Mouse (Mus musculus): ENCODE data around the gene Ecm2.

Gene Ecm2

GRCm38 (mm10) chr13:49507176-49507575 lies 2.6 kb downstream of the Ecm2 start:
- DNase-seq (ENCODE audit: low spot score): no peak

GRCm38 (mm10) chr13:49518761-49519160 lies 14.2 kb downstream of the Ecm2 start:
- DNase-seq (ENCODE audit: low spot score): no peak

DNA sequence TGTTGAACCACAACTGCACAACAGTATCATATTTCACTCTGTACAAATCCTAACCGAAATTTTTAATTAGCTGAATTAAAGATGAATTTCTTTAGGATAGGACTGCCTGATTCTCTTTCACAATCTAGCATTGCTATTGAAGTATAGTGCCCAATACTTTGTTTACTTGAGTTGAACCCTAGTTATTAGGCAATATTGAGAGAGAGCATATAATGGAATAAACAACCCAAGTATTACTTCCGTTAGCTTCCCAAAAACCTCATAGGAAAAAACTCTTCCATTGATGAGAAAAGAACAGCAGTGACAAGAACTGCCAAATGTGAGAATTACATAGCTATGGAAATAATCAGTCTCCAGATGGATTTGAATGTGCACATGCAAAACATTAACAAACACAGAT lies 21.6 kb downstream of the Ecm2 start:
- DNase-seq (ENCODE audit: low spot score): no peak

GRCm38 (mm10) chr13:49530636-49531035 lies 26.0 kb downstream of the Ecm2 start:
- no peak for DNase-seq (ENCODE audit: low spot score)

GRCm38 (mm10) chr13:49536946-49537345 lies 32.3 kb downstream of the Ecm2 start:
- no peak for DNase-seq (ENCODE audit: low spot score)

DNA sequence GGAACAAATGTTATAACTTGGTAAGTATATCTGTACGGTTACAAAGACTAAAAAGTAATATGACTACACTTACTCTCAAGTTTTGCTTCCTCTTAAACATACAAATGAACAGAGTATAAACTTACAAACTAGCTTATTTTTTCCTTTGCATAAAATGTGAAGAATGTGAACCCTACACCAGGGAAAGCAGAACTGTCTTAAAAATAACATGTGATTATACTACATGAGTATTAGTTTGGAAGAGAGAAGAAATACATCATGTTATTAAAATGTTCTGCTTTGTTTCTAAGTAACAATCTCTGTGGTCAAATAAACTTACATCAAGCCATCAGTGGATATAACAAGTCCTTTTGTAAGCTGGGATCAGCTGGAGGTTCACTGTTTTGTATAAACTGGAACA lies 34.1 kb downstream of the Ecm2 start:
- no peak for DNase-seq (ENCODE audit: low spot score)

- no peak for DNase-seq (ENCODE audit: low spot score)
Observed at GRCm38 (mm10) chr13:49544279-49544678, 39.7 kb downstream of the Ecm2 start, which contains the start of gene Aspn. Gene Aspn, plus strand, starts transcription at chr13:49544443.

- DNase-seq (ENCODE audit: low spot score): no peak
Observed at GRCm38 (mm10) chr13:49545646-49546045, 41.0 kb downstream of the Ecm2 start.

GRCm38 (mm10) chr13:49546517-49546916 lies 41.9 kb downstream of the Ecm2 start:
- DNase-seq (ENCODE audit: low spot score): no peak

DNA sequence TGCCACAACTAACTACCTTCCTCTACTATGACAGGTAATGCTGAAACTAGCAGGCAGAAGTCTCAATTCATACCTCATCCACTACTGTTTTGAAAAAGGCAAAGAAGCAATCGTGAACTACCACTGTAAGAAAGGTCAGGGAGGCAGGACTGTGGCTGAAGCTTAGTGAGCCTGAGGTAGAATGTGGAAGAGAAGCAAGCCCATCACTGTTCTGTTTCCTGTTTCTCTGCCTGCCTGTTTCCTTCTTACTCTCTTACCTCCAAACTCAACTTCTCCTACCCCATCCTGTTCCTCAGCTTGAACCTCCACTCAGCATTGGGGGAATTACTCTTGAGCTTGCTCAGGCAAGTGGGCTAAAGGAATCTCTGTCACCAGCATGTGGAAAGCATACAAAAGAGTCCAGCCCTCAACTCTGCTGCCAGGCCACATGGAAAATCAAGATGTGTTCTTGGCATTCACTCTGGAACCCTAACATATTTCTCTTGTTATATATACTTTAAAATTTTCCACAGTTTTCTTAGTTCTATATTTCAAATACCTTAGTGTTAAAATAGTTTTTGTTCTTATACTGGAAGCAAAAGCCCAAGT lies 43.0 kb downstream of the Ecm2 start:
- no peak for DNase-seq (ENCODE audit: low spot score)

DNA sequence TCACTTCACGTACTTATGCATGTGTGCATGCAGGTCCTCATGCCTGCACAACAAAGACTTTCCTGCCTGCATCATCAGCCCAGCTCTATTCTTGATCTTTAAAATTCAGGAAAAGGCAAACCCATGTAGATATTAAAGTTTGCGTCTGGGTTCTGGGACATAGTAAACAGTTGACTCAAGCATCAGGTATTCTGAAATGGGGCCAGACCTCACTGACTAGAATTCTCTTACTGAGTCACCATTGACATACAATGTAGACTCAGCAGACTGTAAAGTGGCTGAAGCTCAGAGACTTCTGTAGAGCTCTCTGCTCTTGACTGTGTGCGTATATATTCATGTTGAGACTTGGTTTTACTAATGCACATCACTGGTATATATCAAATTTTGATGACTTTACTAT lies 45.0 kb downstream of the Ecm2 start:
- no peak for DNase-seq (ENCODE audit: low spot score)

DNA sequence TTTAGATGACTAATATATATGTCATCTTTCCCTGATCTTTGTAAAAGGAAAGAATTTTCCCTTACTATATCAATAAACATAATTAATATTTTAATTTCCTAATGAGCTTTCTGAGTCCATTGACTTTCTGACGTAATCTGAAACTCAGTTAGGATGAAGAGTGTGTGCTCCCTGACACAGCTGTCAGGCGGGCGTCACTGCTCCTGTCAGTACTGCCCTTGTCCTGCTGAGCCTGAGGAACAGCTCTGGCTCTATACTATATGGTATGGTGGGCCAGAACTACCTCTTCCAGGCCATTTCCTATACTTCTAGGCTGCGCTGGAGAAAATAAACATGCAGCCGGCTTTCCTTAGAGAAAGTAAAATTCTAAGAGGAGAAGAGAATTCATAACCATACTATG lies 49.9 kb downstream of the Ecm2 start:
- no peak for DNase-seq (ENCODE audit: low spot score)

- no peak for DNase-seq (ENCODE audit: low spot score)
Observed at GRCm38 (mm10) chr13:49556203-49556602, 51.6 kb downstream of the Ecm2 start.

DNA sequence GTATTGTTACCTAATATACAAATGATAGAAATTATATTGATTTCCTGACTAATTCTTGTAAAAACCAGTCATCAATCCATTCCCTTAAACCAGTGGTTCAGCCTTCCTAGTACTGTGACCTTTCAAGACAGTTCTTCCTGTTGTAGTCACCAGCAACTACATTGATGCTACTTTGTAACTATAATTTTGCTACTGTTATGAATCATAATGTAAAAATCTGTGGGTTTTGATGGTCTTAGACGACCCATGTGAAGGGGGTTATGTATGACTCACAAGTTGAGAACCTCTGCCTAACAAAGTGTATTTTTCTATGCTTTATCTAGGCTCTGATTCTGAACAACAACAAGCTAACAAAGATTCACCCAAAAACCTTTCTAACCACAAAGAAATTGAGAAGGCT lies 52.3 kb downstream of the Ecm2 start:
- no peak for DNase-seq (ENCODE audit: low spot score)

DNA sequence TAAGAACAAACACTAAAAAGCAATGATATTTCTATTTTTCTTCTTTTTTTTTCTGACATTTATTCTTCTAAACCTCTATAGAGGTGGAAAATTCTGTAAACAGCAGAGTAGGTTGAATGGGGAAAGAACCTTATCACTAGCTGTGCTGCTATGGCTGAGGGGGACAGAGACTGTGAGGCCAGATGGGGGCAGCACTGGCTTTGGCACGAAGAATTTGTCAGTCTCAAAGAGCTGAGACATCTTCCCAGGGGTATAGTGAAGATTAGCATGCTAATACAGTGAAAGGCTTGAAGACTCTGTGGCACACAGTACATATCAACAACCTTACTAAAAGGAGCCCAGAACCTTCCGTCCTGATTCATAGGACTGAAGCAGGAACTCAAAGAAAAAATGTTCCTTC lies 54.6 kb downstream of the Ecm2 start:
- peak; percentile 13 for DNase-seq (ENCODE audit: low spot score)

DNA sequence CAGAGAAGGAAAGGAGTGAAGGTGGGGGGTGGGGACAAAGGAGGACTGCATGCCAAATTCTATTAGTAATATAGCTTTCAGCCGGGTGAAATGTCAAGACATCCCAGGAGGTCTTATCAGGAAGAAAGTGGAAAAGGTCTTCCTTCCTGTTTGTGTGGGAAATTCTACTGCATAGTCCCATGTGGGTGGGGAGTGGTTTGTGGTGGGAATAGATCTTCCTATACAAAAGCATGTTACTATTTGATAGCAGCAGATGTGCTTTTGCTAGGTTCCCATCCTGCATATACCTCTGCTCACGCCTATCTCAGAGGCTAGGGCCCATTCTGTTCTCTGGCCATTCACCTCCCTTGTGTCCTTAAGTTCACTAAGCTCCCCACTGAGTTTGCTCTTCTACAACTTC lies 56.3 kb downstream of the Ecm2 start:
- DNase-seq (ENCODE audit: low spot score): no peak

DNA sequence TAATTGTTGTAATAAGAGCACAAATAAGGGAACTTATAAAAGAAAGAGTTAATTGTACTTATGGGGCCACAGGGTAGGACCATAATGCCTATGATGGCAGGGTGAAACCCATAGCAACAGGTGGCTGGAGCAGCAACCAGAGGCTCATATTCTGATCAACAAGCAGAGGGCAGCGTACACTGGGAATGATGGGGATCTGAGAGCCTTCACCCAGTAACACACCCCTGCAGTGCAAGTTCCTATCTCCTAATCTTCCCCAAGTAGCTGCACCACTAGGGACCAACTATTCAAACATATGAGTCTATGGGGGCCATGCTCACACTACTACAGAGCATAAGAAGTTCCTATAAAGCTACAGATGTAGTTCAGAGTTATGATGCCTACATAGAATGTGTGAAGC lies 59.7 kb downstream of the Ecm2 start:
- no peak for DNase-seq (ENCODE audit: low spot score)

DNA sequence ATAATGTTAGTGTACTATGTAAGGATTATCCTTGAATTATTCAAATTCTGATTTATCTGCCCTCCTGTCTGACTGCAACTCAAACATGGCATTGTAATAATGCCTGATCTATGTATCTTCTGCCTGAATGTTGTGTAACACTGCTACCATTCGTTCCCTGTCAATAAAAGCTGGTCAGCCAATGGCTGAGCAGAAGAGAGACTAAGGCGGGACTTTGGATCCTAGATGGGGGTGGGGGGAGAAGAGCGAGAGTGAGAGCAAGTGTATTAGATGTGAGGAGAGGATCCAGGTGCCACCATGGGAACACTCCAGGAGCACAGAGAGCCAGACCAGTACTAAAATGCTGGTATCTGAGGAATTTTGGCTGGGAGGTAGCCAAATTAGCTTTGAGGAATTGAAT lies 65.8 kb downstream of the Ecm2 start:
- no peak for DNase-seq (ENCODE audit: low spot score)

DNA sequence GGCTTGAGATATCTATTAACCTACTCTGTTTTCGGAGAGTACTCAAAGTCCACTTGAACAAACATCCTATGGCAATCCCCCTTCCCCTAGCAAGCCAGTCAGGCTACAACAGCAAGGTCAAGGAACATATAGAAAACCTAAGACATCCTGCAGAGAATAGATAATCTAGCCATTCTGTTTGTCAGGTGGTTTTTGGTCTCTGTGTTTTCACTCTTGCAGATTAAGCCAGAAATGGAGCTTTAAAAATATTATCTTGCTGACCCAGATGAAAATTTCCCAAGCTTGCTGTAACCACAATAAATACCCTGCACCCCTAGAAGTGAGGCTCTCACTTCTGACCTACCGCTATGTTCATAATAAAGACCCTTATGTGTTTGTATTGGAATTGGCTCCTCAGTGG lies 66.8 kb downstream of the Ecm2 start:
- no peak for DNase-seq (ENCODE audit: low spot score)

- DNase-seq (ENCODE audit: low spot score): no peak
Observed at GRCm38 (mm10) chr13:49581541-49582530, 77.2 kb downstream of the Ecm2 start, which contains the start of gene Omd. Gene Omd, plus strand, starts transcription at chr13:49582462.

Data from urinary bladder, postnatal 25 days (tissue).